Mouse (Mus musculus) heart, adult 2 months (tissue): ENCODE results near the gene Atp13a4. TPM values are rescaled to one million over a fixed set of nuclear protein-coding genes. Genes with fewer than 3 reads are reported as not detected.

ENCODE experiments used
- DNase-seq, 2 experiments: peaks; one replicate each; pipeline ENCODE4 v3.0.0; 2021
- H3K27ac ChIP-seq: fragments of 200-600 bp; 2 replicates; pipeline ENCODE4 v1.8.1; 2022
- H3K27me3 ChIP-seq: fragments of 200-500 bp; 2 replicates; pipeline ENCODE4 v1.6.1; 2012; ENCODE audit warnings: mild to moderate bottlenecking, low read length, inconsistent platforms, mixed read lengths; ENCODE audit not compliant: control insufficient read depth, insufficient read depth
- H3K36me3 ChIP-seq: fragments of 200-500 bp; 2 replicates; pipeline ENCODE4 v1.6.1; 2012; ENCODE audit warnings: low read length, inconsistent platforms; ENCODE audit not compliant: control insufficient read depth, insufficient read depth
- H3K4me1 ChIP-seq: fragments of 200-500 bp; 2 replicates; pipeline ENCODE4 v1.6.1; 2011; ENCODE audit warnings: low read length; ENCODE audit not compliant: control insufficient read depth, insufficient read depth
- H3K4me3 ChIP-seq: fragments of 200-600 bp; 2 replicates; pipeline ENCODE4 v1.8.1; 2022
- H3K79me2 ChIP-seq: fragments of 200-500 bp; replicated peaks from 2 replicates; pipeline ENCODE4 v1.6.1; 2012; ENCODE audit warnings: mild to moderate bottlenecking, inconsistent platforms, low read length, moderate library complexity, mixed read lengths; ENCODE audit not compliant: control insufficient read depth, insufficient read depth
- H3K9ac ChIP-seq: fragments of 200-500 bp; 2 replicates; pipeline ENCODE4 v1.6.1; 2012; ENCODE audit warnings: low read depth, mild to moderate bottlenecking, control low read depth, inconsistent platforms, low read length, mixed read lengths
- CTCF ChIP-seq: fragments of 200-600 bp; IDR thresholded peaks from 2 replicates; pipeline ENCODE4 v1.8.1; 2022; ENCODE audit warnings: antibody characterized with exemption, mild to moderate bottlenecking, moderate library complexity
- EP300 ChIP-seq: fragments of 200-500 bp; IDR thresholded peaks from 2 replicates; pipeline ENCODE4 v1.6.1; 2011; ENCODE audit warnings: low read depth, low read length, control low read depth; ENCODE audit not compliant: insufficient read depth
- POLR2A ChIP-seq: fragments of 200-500 bp; IDR thresholded peaks from 2 replicates; pipeline ENCODE4 v1.6.1; 2011; ENCODE audit warnings: mild to moderate bottlenecking, low read depth, low read length, control low read depth; ENCODE audit not compliant: insufficient read depth
- WGBS: fragments of 180-500 bp; shearing (Covaris S2); methylation state at CpG from one replicate; pipeline ENCODE4 v1.1.7; 2018; 5-methylcytosine and 5-hydroxymethylcytosine counted together
- intact Hi-C: fragments of 180-260 bp; cut with DNase I; formaldehyde crosslinking; loops from one replicate; pipeline ENCODE4 v1.15.1; 2025
- polyA plus RNA-seq: library from polyadenylated mRNA; depleted of rRNA; stranded (reverse); fragments of >200 nt; gene quantifications from 2 replicates; pipeline ENCODE4 v1.2.3, GENCODE M21; 2012
- total RNA-seq, 2 experiments: library from RNA; stranded (reverse); gene quantifications; 2 replicates each; pipeline ENCODE4 v1.2.3; 2021

Atp13a4 gene
- total and polyA plus RNA-seq, 3 experiments: not detected

DNA sequence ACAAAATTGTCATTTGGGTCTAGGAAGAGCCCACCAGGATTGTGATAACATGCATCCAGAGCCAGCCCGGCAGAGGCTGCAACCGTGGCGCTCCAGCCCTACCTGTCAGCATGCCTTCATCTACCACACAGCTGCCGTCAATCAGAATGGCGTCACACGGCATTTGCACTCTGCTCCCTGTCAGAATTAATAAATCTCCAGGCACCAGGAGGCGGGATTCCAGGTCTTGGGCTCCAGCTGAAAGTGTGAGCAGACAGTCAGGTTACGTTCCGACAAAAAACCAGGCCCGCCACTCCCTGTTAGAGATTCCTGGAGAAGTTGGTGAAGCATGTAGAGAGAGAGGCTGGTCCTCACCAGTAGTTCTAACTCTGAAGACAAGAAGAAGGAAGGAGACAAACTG, 85.3 kb downstream of the Atp13a4 start:
- Histone ChIP-seq H3K79me2 (no peaks in the 10 kb centered on the region), H3K27me3 (no peaks in the 10 kb centered on the region), H3K27ac (no peak overlapping the region), H3K4me3 (no peak overlapping the region), H3K9ac (no peak overlapping the region), H3K36me3 (no peaks in the 10 kb centered on the region), H3K4me1 (no peaks in the 10 kb centered on the region)
- intact Hi-C loops: loop anchor here (10.0 kb wide), 1 partner anchor 105 kb away; no protein-coding TSS in a partner anchor
- 73% methylated on average over 10 of the region's 10 CpGs for WGBS
- no peak for TF ChIP-seq POLR2A
- no peak for TF ChIP-seq CTCF
- no peak for TF ChIP-seq EP300
- DNase-seq: no peak

DNA sequence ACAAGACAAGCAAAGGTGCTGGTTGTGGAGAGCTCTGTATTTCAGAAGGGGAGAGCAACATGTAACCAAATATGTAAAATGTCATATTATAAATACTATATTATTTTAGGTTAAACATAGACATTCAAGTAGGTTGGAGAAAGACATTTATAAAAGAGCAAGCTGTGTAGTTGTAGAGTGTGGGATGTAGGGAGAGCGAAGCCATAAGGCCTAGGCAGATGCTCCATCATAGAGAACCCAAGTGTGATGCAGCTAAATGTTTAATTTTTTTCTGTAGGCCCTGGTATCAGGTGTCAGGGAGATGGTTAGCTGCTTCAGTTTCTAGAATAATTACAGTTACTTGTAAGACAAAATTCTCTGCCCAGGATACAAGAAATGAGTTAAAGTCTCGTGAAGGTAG, 87.8 kb downstream of the Atp13a4 start:
- H3K9ac ChIP-seq: no peak overlapping the region
- 79% methylated on average over 2 of the region's 2 CpGs for WGBS
- no peaks in the 10 kb centered on the region for H3K79me2 ChIP-seq
- intact Hi-C loops: loop anchor here (10.0 kb wide), 1 partner anchor 108 kb away; no protein-coding TSS in a partner anchor
- no peaks in the 10 kb centered on the region for H3K36me3 ChIP-seq
- H3K4me1 ChIP-seq: no peaks in the 10 kb centered on the region
- no peaks in the 10 kb centered on the region for H3K27me3 ChIP-seq
- no peak overlapping the region for H3K27ac ChIP-seq
- no peak for TF ChIP-seq POLR2A
- TF ChIP-seq CTCF: no peak
- no peak for TF ChIP-seq EP300
- H3K4me3 ChIP-seq: no peak overlapping the region
- DNase-seq: no peak

DNA sequence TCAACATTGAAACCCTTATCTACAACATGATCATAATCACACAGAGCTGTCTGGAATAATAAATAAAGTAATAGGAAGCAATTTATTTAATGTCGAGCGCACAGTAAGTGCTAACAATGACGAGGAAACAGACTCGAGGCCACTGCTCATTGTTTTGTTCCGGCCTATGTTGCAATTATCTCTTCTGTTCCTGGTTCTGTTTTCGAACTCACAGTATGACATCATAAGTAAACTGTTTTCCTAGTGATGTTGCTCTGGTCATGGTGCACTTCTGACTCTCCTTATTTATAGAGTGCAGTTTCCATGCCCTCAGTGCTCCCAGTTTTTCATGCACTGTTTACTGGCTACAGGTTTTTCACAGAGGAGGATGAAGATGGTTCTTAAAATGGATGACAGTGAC, 91.4 kb downstream of the Atp13a4 start:
- no peaks in the 10 kb centered on the region for H3K79me2 ChIP-seq
- DNase-seq: no peak
- H3K27me3 ChIP-seq: no peaks in the 10 kb centered on the region
- 40% methylated on average over 6 of the region's 6 CpGs for WGBS
- H3K36me3 ChIP-seq: no peaks in the 10 kb centered on the region
- no peak overlapping the region for H3K4me3 ChIP-seq
- intact Hi-C loops: loop anchor here (10.0 kb wide), 1 partner anchor 112 kb away; no protein-coding TSS in a partner anchor
- no peak overlapping the region for H3K9ac ChIP-seq
- no peak overlapping the region for H3K27ac ChIP-seq
- TF ChIP-seq EP300: no peak
- no peak for TF ChIP-seq POLR2A
- TF ChIP-seq CTCF: no peak
- H3K4me1 ChIP-seq: no peaks in the 10 kb centered on the region

DNA sequence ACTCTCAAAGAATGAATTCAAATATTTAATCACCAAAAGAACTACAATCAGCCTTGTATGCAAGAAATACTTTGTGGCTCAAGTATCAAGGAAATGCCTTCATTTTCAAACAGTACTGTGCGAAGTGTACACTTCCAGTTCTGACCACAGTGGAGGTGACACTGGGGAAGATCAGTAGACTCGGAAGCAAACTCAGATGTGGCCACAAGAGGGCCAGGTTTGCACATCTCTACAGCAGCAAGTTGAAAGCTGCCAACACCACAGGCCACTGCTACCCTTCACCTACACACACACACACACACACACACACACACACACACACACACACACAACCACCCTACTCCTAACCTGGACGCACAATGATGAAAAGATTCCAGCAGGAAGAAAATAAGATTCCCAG, 93.0 kb downstream of the Atp13a4 start:
- 56% methylated on average over 3 of the region's 3 CpGs for WGBS
- Histone ChIP-seq H3K4me1 (no peaks in the 10 kb centered on the region), H3K79me2 (no peaks in the 10 kb centered on the region), H3K4me3 (no peak overlapping the region), H3K9ac (no peak overlapping the region), H3K36me3 (no peaks in the 10 kb centered on the region), H3K27me3 (no peaks in the 10 kb centered on the region), H3K27ac (no peak overlapping the region)
- DNase-seq: peak in 1 of 2 experiments; percentile 19
- intact Hi-C loops: loop anchor here (10.0 kb wide), 1 partner anchor 113 kb away; no protein-coding TSS in a partner anchor
- TF ChIP-seq CTCF: peak; percentile 52
- TF ChIP-seq EP300: no peak
- TF ChIP-seq POLR2A: no peak

DNA sequence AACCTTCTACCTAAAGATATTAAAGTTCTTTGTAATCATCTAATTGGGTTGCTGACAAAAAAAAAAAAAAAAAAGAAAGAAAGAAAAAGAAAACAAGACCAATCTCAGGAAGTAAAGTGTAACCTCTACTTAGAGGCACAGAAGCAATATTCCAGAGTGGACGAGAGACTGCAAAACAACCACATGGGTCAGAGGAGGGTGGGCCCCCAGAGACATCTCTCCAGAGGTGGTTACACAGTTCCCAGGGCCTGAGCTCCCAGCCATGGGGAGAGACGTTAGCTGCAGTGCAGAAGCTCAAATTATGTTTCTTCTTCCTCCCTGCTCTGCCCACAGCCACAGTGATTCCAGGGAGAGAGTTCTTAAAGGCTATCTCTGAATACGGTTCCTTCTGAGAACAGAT, 102.5 kb downstream of the Atp13a4 start:
- Histone ChIP-seq H3K36me3 (no peaks in the 10 kb centered on the region), H3K79me2 (no peaks in the 10 kb centered on the region), H3K4me3 (no peak overlapping the region), H3K4me1 (no peaks in the 10 kb centered on the region), H3K9ac (no peak overlapping the region), H3K27ac (no peak overlapping the region), H3K27me3 (no peaks in the 10 kb centered on the region)
- intact Hi-C loops: no loop called here
- WGBS: 21% methylated on average over 3 of the region's 3 CpGs
- peak; percentile 18 to 21 for DNase-seq
- TF ChIP-seq POLR2A (no peak), EP300 (no peak), CTCF (no peak)

DNA sequence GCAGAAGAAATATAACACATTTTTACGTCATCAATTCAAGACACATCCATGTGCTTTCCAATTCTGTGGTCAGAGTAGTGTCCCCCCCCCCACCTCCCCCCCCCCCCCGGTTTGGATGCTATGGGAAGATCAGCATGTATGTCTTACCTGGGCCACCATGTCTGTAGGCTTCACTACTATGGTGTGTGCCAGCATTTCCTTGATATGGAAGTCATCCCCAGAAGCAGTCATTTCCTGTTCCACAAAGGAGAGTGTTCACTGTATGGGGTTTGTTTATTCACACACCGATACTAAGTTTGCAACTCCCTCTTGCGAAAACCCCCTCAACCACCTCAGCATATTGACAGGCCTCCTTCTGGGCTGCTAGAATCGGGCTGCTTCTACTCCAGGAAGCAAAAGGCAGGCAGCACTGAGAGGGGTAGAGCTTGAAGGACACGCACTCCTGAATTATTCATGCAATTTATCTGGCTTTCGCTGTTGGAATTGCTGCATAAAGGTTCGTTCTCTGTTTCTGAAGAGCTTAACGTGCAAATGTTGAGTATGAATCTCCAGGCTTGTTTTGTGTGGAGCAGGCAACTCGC, 103.2 kb downstream of the Atp13a4 start:
- H3K4me1 ChIP-seq: no peaks in the 10 kb centered on the region
- no peak overlapping the region for H3K9ac ChIP-seq
- peak overlapping the region; percentile 23; the same call in 1 of the 2 replicates for H3K27ac ChIP-seq
- no peak overlapping the region for H3K4me3 ChIP-seq
- no peak for DNase-seq
- H3K27me3 ChIP-seq: no peaks in the 10 kb centered on the region
- no peaks in the 10 kb centered on the region for H3K36me3 ChIP-seq
- 61% methylated on average over 10 of the region's 10 CpGs for WGBS
- H3K79me2 ChIP-seq: no peaks in the 10 kb centered on the region
- intact Hi-C loops: no loop called here
- TF ChIP-seq EP300: no peak
- no peak for TF ChIP-seq CTCF
- no peak for TF ChIP-seq POLR2A
